In genomic region chr5:57102897-57103296, GRCm38 (mm10) we compare ENCODE assay signal across 20 mouse cellular contexts.
A peak's percentile ranks its signal among the peaks of the same experiment; 100 is the strongest.
DNase-seq lines count a peak whose midpoint lies in the region; TF ChIP-seq lines count a peak whose summit lies in the region.
"Had no signal": no experiment of that assay in that cellular context is flagged by ENCODE, and none has a peak within 500 bp of the region (broad histone marks: within the 10 kb centered on the region; RNA-seq: fewer than 3 reads in every experiment).

No protein-coding gene starts in this region.

- TF ChIP-seq CTCF in left cerebral cortex, adult 2 months (IDR thresholded peaks at IDR 0.05): no peak
- no peak for TF ChIP-seq CTCF in thymus, adult 2 months (IDR thresholded peaks at IDR 0.05; ENCODE audit: borderline replicate concordance, control insufficient read depth, extremely low read depth, insufficient read depth, low read length, poor library complexity)

- no peaks in the 10 kb centered on the region for H3K27me3 ChIP-seq in thymus, adult 2 months (ENCODE audit: control insufficient read depth, insufficient read depth, low read length)
- H3K27me3 ChIP-seq: embryonic facial prominence, embryonic 12.5 days; forebrain, embryonic 13.5 days; forebrain, embryonic 15.5 days had no signal

- H3K4me1 ChIP-seq in thymus, adult 2 months (replicated peaks; ENCODE audit: control insufficient read depth, insufficient read depth, low read length): no peaks in the 10 kb centered on the region
- H3K4me1 ChIP-seq: embryonic facial prominence, embryonic 10.5 days; embryonic facial prominence, embryonic 12.5 days; forebrain, embryonic 13.5 days; forebrain, embryonic 15.5 days had no signal

- no peak for TF ChIP-seq POLR2A in thymus, adult 2 months (IDR thresholded peaks at IDR 0.05; ENCODE audit: control insufficient read depth, extremely low read depth, insufficient read depth, low read length, poor library complexity)

- H3K36me3 ChIP-seq in thymus, adult 2 months (ENCODE audit: control insufficient read depth, insufficient read depth, low read length): no peaks in the 10 kb centered on the region
- H3K36me3 ChIP-seq: embryonic facial prominence, embryonic 10.5 days; embryonic facial prominence, embryonic 12.5 days; forebrain, embryonic 15.5 days had no signal

- no peak overlapping the region for H3K4me3 ChIP-seq in left cerebral cortex, adult 2 months
- H3K4me3 ChIP-seq in thymus, adult 2 months (ENCODE audit: control insufficient read depth, insufficient read depth, low read length): no peak overlapping the region
- H3K4me3 ChIP-seq: embryonic facial prominence, embryonic 10.5 days; embryonic facial prominence, embryonic 12.5 days; forebrain, embryonic 13.5 days; forebrain, embryonic 15.5 days had no signal

- peak; percentile 49 to 55 for DNase-seq in frontal cortex, adult 2 months (ENCODE audit: extremely low spot score in 1 of 2, low spot score in 1 of 2)
- no peak for DNase-seq in frontal cortex, postnatal 25 days (ENCODE audit: low spot score in 2 of 2)
- DNase-seq in left cerebral cortex, adult 2 months (ENCODE audit: extremely low spot score in 1 of 2, low spot score in 2 of 2): no peak
- no peak for DNase-seq in left cerebral cortex, postnatal 14 days (ENCODE audit: low spot score in 2 of 2)
- peak; percentile 25 for DNase-seq in right cerebral cortex, adult 18-20 months
- DNase-seq in right cerebral cortex, postnatal 10 days (ENCODE audit: low spot score in 2 of 2): no peak
- peak; percentile 62 for DNase-seq in telencephalon, adult 2 months (ENCODE audit: low read depth, low spot score)
- DNase-seq in thymus, adult 2 months: no peak
- DNase-seq: adrenal gland, adult 2 months; adrenal gland, postnatal 10 days; adrenal gland, postnatal 25 days; cerebellum, adult 11-12 months; cerebellum, adult 2 months; cerebellum, adult 9-10 months; cerebellum, postnatal 10 days; cerebellum, postnatal 25 days had no signal

- intact Hi-C loops in left cerebral cortex, adult 2 months (cut with DNase I): loop anchor here (5.0 kb wide), 2 partner anchors 219 to 614 kb away; partner anchors contain the start of gene Pcdh7
- intact Hi-C loops in left cerebral cortex, postnatal 14 days (cut with DNase I): no loop called here

- peak overlapping the region; percentile 60; the same call in 1 of the 2 replicates for H3K27ac ChIP-seq in left cerebral cortex, adult 2 months
- H3K27ac ChIP-seq in thymus, adult 2 months (ENCODE audit: control insufficient read depth, insufficient read depth, low read length): no peak overlapping the region
- H3K27ac ChIP-seq: embryonic facial prominence, embryonic 10.5 days; embryonic facial prominence, embryonic 12.5 days; forebrain, embryonic 13.5 days; forebrain, embryonic 15.5 days had no signal

Comparison
In these comparisons a context has a peak if more than half of its experiments do, and no peak if none do; other contexts are left out.
1. DNase-seq: peak in frontal cortex, adult 2 months (2 of 2), right cerebral cortex, adult 18-20 months (single experiment) and telencephalon, adult 2 months (single experiment); none in frontal cortex, postnatal 25 days (0 of 2), left cerebral cortex, adult 2 months (0 of 2), left cerebral cortex, postnatal 14 days (0 of 2), right cerebral cortex, postnatal 10 days (0 of 2) and thymus, adult 2 months (single experiment).